Mouse (Mus musculus) embryonic fibroblast, embryonic 13.5 days (primary cell): ENCODE data around the gene Zfp599.
"Not testable (repeated sequence)": the region's sequence is repeated elsewhere in the genome, so short reads cannot be mapped to it uniquely, and the experiment has no call there.

Experiments used
- CTCF ChIP-seq: IDR thresholded peaks from 2 replicates; pipeline ENCODE4 v1.5.1; 2011; ENCODE audit warnings: mild to moderate bottlenecking, control low read depth, low read length, moderate library complexity, borderline replicate concordance; ENCODE audit not compliant: insufficient read depth
- POLR2A ChIP-seq: IDR thresholded peaks from 2 replicates; pipeline ENCODE4 v1.6.1; 2011; ENCODE audit warnings: low read depth, mild to moderate bottlenecking, control low read depth, low read length, moderate library complexity

DNA sequence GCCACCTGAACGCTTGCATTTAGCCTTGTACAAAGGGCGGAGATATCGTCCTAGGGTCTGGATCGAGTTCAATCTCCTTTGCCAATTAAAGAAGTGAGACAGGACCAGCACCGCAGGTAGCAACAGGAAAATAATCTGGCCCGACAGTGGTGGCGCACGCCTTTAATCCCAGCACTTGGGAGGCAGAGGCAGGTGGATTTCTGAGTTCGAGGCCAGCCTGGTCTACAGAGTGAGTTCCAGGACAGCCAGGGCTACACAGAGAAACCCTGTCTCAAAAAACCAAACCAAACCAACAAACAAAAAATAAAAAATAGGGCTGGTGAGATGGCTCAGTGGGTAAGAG is 48.2 kb upstream of the Zfp599 start:
- not testable (repeated sequence) for TF ChIP-seq CTCF, POLR2A
